Mouse (Mus musculus): Measurements from ENCODE around the gene Hmgxb4. TPM values are rescaled to one million over a fixed set of nuclear protein-coding genes. Genes with fewer than 3 reads are reported as not detected.

Hmgxb4 gene
- polyA plus RNA-seq, 1 experiment from 2014 or later = 18.3 TPM

DNA sequence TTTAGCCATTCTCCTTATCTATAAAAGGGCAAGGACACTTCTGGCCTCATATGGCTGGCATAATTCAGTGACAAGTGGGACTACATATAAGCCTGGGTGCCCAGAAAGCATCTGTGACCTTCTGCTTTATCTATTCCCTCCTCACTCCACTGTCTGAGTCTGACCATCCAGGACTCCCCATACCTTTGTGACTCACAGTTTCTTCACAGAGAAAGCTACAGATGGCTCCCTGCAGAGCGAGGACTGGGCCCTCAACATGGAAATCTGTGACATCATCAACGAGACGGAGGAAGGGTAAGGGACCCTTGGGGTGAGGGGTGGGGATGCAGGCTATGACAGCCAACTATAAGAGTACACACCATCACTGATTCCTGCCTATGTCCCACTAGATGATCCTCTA is 54.6 kb downstream of the Hmgxb4 start:
- Histone ChIP-seq H3K4me3 (no peak overlapping the region), H3K4me1 (no peaks in the 10 kb centered on the region), H3K27ac (no peak overlapping the region), H3K9me3 (replicated peaks) (no peaks in the 10 kb centered on the region), H3K27me3 (replicated peaks) (no peaks in the 10 kb centered on the region), H3K36me3 (peaks cover 6% of the 10 kb centered on the region; the same call in 1 of the 2 replicates), H3K9ac (no peak overlapping the region), H3K4me2 (no peak overlapping the region)
- ATAC-seq = no peak
- 79% methylated on average over 3 of the region's 3 CpGs for WGBS (ENCODE audit: insufficient replicate concordance)

DNA sequence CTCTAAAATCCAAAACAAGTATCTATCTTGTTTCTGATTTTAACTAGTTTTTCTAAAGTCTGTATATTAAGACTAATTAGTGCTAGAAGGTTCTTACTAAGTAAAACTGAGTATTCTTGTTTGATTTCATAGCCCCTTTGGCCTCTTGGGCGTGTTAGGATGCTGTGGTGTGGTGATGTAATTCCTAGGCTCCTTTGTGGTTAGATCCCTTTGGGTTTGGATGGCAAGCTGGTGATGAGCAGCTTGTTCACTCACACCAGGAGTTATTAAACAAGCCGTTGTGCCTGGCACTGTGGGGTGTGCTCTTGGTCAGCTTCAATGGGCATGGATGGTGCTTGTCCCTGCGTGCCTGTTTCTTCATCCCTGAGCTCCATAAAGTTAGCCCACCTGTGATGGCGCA is 60.2 kb downstream of the Hmgxb4 start:
- no peaks in the 10 kb centered on the region for H3K9me3 ChIP-seq (replicated peaks)
- H3K9ac ChIP-seq = no peak overlapping the region
- H3K4me2 ChIP-seq = no peak overlapping the region
- no peaks in the 10 kb centered on the region for H3K4me1 ChIP-seq
- 69% methylated on average over 4 of the region's 4 CpGs for WGBS (ENCODE audit: insufficient replicate concordance)
- H3K4me3 ChIP-seq = no peak overlapping the region
- H3K36me3 ChIP-seq = peaks cover 14% of the 10 kb centered on the region
- H3K27me3 ChIP-seq (replicated peaks) = no peaks in the 10 kb centered on the region
- no peak overlapping the region for H3K27ac ChIP-seq
- no peak for ATAC-seq

GRCm38 (mm10) chr8:75055673-75056072 is 62.5 kb downstream of the Hmgxb4 start:
- 54% methylated on average over 2 of the region's 2 CpGs for WGBS (ENCODE audit: insufficient replicate concordance)
- Histone ChIP-seq H3K4me2 (no peak overlapping the region), H3K27me3 (replicated peaks) (no peaks in the 10 kb centered on the region), H3K4me3 (no peak overlapping the region), H3K36me3 (peaks cover 21% of the 10 kb centered on the region), H3K9me3 (replicated peaks) (no peaks in the 10 kb centered on the region), H3K4me1 (no peaks in the 10 kb centered on the region), H3K27ac (no peak overlapping the region), H3K9ac (no peak overlapping the region)
- ATAC-seq = no peak

DNA sequence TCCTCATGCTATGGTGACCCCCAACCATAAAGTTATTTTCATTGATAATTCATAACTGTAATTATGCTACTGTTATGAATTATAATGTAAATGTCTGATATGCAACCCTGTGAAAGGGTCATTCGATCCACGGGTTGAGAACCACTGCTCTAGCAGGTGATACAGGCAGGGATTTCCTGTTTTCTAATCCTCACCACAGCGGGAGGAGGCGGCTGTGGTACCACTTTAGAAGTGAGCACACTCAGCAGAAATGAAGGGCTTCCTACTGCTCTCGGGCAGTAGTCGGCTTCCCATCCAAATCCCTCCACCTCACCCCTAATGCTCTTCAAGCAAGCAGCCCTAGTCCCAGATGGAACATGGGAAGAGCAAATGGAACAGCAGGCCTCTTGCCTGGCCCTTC is 66.9 kb downstream of the Hmgxb4 start:
- ATAC-seq = no peak
- Histone ChIP-seq H3K4me1 (no peaks in the 10 kb centered on the region), H3K9me3 (replicated peaks) (no peaks in the 10 kb centered on the region), H3K27ac (no peak overlapping the region), H3K4me2 (no peak overlapping the region), H3K9ac (no peak overlapping the region), H3K27me3 (replicated peaks) (no peaks in the 10 kb centered on the region), H3K36me3 (peaks cover 22% of the 10 kb centered on the region), H3K4me3 (no peak overlapping the region)
- 68% methylated on average over 6 of the region's 6 CpGs for WGBS (ENCODE audit: insufficient replicate concordance)

- Histone ChIP-seq H3K4me1 (no peaks in the 10 kb centered on the region), H3K27me3 (replicated peaks) (no peaks in the 10 kb centered on the region), H3K9ac (no peak overlapping the region), H3K27ac (no peak overlapping the region), H3K36me3 (peaks cover 28% of the 10 kb centered on the region), H3K4me3 (no peak overlapping the region), H3K9me3 (replicated peaks) (no peaks in the 10 kb centered on the region), H3K4me2 (no peak overlapping the region)
- WGBS (ENCODE audit: insufficient replicate concordance) = 77% methylated on average over 2 of the region's 2 CpGs
- ATAC-seq = no peak
These were observed 67.7 kb downstream of the Hmgxb4 start for GRCm38 (mm10) chr8:75060815-75061214.

DNA sequence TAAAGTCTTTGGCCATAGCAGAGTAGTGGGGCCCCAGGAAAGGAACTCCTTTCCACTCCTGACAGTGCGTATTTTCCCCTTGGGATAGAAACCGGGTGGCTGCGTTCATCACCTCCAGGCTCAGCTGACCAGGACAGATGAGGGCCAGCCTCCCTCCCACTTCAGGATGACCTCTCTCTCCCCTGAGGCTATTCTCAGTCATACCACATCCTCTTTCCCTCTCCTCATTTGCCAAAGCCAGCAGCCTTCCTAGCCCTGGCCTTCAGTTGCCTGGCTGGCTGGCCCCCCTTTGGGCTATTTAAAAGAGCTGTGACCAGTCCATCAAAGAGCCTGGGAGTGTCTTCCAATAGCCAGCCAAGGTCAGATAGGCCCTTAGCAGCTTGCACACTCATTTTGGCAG is 70.1 kb downstream of the Hmgxb4 start:
- Histone ChIP-seq H3K4me1 (no peaks in the 10 kb centered on the region), H3K27me3 (replicated peaks) (no peaks in the 10 kb centered on the region), H3K9me3 (replicated peaks) (no peaks in the 10 kb centered on the region), H3K9ac (no peak overlapping the region), H3K4me2 (no peak overlapping the region), H3K27ac (no peak overlapping the region), H3K36me3 (peaks cover 20% of the 10 kb centered on the region), H3K4me3 (no peak overlapping the region)
- 73% methylated on average over 3 of the region's 3 CpGs for WGBS (ENCODE audit: insufficient replicate concordance)
- no peak for ATAC-seq

- H3K9me3 ChIP-seq (replicated peaks) = no peaks in the 10 kb centered on the region
- 83% methylated on average over 3 of the region's 3 CpGs for whole genome bisulfite sequencing (ENCODE audit: insufficient replicate concordance)
- H3K9ac ChIP-seq = no peak overlapping the region
- no peak overlapping the region for H3K4me2 ChIP-seq
- ATAC-seq = no peak
- H3K27ac ChIP-seq = no peak overlapping the region
- H3K36me3 ChIP-seq = peaks cover 12% of the 10 kb centered on the region; the same call in 1 of the 2 replicates
- no peak overlapping the region for H3K4me3 ChIP-seq
- no peaks in the 10 kb centered on the region for H3K27me3 ChIP-seq (replicated peaks)
- no peaks in the 10 kb centered on the region for H3K4me1 ChIP-seq
These were observed 71.6 kb downstream of the Hmgxb4 start for GRCm38 (mm10) chr8:75064790-75065189.

- H3K9me3 ChIP-seq (replicated peaks) = no peaks in the 10 kb centered on the region
- H3K27me3 ChIP-seq (replicated peaks) = no peaks in the 10 kb centered on the region
- H3K36me3 ChIP-seq = peaks cover 12% of the 10 kb centered on the region; the same call in 1 of the 2 replicates
- no peak overlapping the region for H3K27ac ChIP-seq
- H3K9ac ChIP-seq = no peak overlapping the region
- no peak overlapping the region for H3K4me3 ChIP-seq
- no peak for ATAC-seq
- 38% methylated on average over 6 of the region's 6 CpGs for WGBS (ENCODE audit: insufficient replicate concordance)
- no peak overlapping the region for H3K4me2 ChIP-seq
- 0 out of 2 replicates have a peak, but pooled peaks cover 3% of the 10 kb centered on the region for H3K4me1 ChIP-seq
These were observed 74.1 kb downstream of the Hmgxb4 start for GRCm38 (mm10) chr8:75067287-75067686.

DNA sequence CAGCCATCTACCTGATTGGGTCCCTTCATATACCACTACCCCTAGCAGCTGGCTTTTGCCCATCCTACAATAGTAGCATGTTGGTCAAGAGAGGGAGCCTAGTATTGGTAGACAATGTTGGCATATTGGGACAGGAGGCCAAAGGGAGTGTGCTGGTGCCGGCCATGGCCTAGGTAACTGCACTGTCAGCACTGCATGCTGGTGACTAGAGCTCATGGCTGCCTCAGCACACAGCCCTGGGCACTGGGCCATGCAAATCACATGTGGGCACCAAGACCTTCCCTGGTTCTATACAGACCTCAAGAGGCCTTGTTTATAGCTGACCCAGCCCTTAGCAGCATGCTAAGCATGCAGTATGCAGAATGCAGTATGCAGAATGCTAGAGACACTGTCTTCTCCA is 77.1 kb downstream of the Hmgxb4 start:
- H3K9ac ChIP-seq = no peak overlapping the region
- 0 out of 2 replicates have a peak, but pooled peaks cover 3% of the 10 kb centered on the region for H3K4me1 ChIP-seq
- H3K4me3 ChIP-seq = no peak overlapping the region
- H3K36me3 ChIP-seq = peaks cover 3% of the 10 kb centered on the region; the same call in 1 of the 2 replicates
- H3K4me2 ChIP-seq = no peak overlapping the region
- WGBS (ENCODE audit: insufficient replicate concordance) = 76% methylated on average over 1 of the region's 1 CpGs
- 0 out of 2 replicates have a peak, but pooled peaks have one; percentile 3 for ATAC-seq
- no peak overlapping the region for H3K27ac ChIP-seq
- H3K27me3 ChIP-seq (replicated peaks) = no peaks in the 10 kb centered on the region
- no peaks in the 10 kb centered on the region for H3K9me3 ChIP-seq (replicated peaks)

GRCm38 (mm10) chr8:75071627-75072346 is 78.6 kb downstream of the Hmgxb4 start:
- H3K27me3 ChIP-seq (replicated peaks) = no peaks in the 10 kb centered on the region
- no peak overlapping the region for H3K4me3 ChIP-seq
- H3K36me3 ChIP-seq = no peaks in the 10 kb centered on the region
- WGBS (ENCODE audit: insufficient replicate concordance) = 25% methylated on average over 4 of the region's 4 CpGs
- peak; percentile 73 for ATAC-seq
- no peak overlapping the region for H3K9ac ChIP-seq
- no peaks in the 10 kb centered on the region for H3K9me3 ChIP-seq (replicated peaks)
- 0 out of 2 replicates have a peak, but pooled peaks cover 3% of the 10 kb centered on the region for H3K4me1 ChIP-seq
- no peak overlapping the region for H3K4me2 ChIP-seq
- H3K27ac ChIP-seq = no peak overlapping the region

- Histone ChIP-seq H3K27ac (no peak overlapping the region), H3K9ac (no peak overlapping the region), H3K27me3 (replicated peaks) (no peaks in the 10 kb centered on the region), H3K4me1 (peaks cover 8% of the 10 kb centered on the region; the same call in 1 of the 2 replicates), H3K4me2 (no peak overlapping the region), H3K9me3 (replicated peaks) (no peaks in the 10 kb centered on the region), H3K36me3 (no peaks in the 10 kb centered on the region), H3K4me3 (no peak overlapping the region)
- ATAC-seq = no peak
- WGBS (ENCODE audit: insufficient replicate concordance) = 79% methylated on average over 1 of the region's 1 CpGs
These were observed 81.7 kb downstream of the Hmgxb4 start for GRCm38 (mm10) chr8:75074876-75075275.

DNA sequence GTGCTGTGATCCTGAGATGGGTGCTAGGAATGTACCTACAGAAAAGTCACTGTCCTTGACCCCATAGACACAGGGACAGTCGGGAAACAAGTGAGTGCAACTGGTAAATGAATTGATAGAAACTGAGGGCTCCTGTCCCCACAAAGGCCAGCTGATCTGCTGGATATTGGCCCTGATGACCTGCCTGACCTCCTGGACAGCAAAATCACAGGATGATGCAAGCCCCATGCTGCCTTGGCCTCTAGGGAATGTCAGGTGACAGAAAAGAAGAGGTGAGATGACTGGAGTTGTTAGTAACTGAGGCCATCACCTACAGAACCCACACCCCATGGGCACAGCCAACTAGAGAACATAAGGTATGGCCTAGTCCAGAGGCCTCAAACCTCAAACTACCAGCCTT is 85.1 kb downstream of the Hmgxb4 start:
- Histone ChIP-seq H3K9me3 (replicated peaks) (no peaks in the 10 kb centered on the region), H3K27me3 (replicated peaks) (no peaks in the 10 kb centered on the region), H3K27ac (peak overlapping the region; percentile 20; the same call in 1 of the 2 replicates), H3K4me1 (peaks cover 23% of the 10 kb centered on the region), H3K9ac (no peak overlapping the region), H3K4me3 (no peak overlapping the region), H3K36me3 (no peaks in the 10 kb centered on the region), H3K4me2 (no peak overlapping the region)
- 50% methylated on average over 1 of the region's 1 CpGs for WGBS (ENCODE audit: insufficient replicate concordance)
- no peak for ATAC-seq
